11 mouse cellular contexts compared by ENCODE assay signal in genomic region chr17:34984218-34984617, GRCm38 (mm10). TPM values are rescaled to one million over a fixed set of nuclear protein-coding genes. Genes with fewer than 3 reads are reported as not detected.
DNase-seq lines count a peak whose midpoint lies in the region; TF ChIP-seq lines count a peak whose summit lies in the region.
"Had no signal": no experiment of that assay in that cellular context is flagged by ENCODE, and none has a peak within 500 bp of the region (broad histone marks: within the 10 kb centered on the region; RNA-seq: fewer than 3 reads in every experiment).

No protein-coding gene starts in this region.

- peak; percentile 12; the same call in 1 of the 2 replicates for TF ChIP-seq CTCF in spleen, adult 2 months (IDR thresholded peaks at IDR 0.05; ENCODE audit: extremely low read depth, insufficient read depth, insufficient read length, insufficient replicate concordance)

- peak; percentile 32 for DNase-seq in heart, postnatal 4 days
- DNase-seq in heart, adult 9 months (ENCODE audit: low spot score in 2 of 2): no peak
- no peak for DNase-seq in spleen, adult 2 months (ENCODE audit: low read depth in 1 of 2, low spot score in 2 of 2)
- no peak for DNase-seq in spleen, adult 12 weeks (ENCODE audit: low spot score)
- peak; percentile 50 for DNase-seq in embryo, embryonic 11 days
- no peak for DNase-seq in thymus, postnatal 4 days
- no peak for DNase-seq in layer of hippocampus, adult 18-20 months (ENCODE audit: low spot score in 2 of 2)
- no peak for DNase-seq in yolk sac, embryonic 10.5 days (ENCODE audit: low spot score)
- DNase-seq: left cerebral cortex, postnatal 4 days had no signal

- no peak for TF ChIP-seq POLR2A in spleen, adult 2 months (IDR thresholded peaks at IDR 0.05; ENCODE audit: low read depth, low read length)

- no peak overlapping the region for H3K27ac ChIP-seq in spleen, adult 2 months (ENCODE audit: insufficient read depth, low read length)

- H3K36me3 ChIP-seq in spleen, adult 2 months (ENCODE audit: control insufficient read depth, insufficient read depth, low read length): peaks cover 7% of the 10 kb centered on the region; the same call in 1 of the 2 replicates

- WGBS in spleen, adult 2 months: 82% methylated on average over 2 of the region's 2 CpGs

- no peak overlapping the region for H3K4me3 ChIP-seq in spleen, adult 2 months (ENCODE audit: extremely low read depth, insufficient read depth, insufficient read length)

- H3K4me1 ChIP-seq in spleen, adult 2 months (ENCODE audit: control insufficient read depth, insufficient read depth, insufficient read length): peaks cover 4% of the 10 kb centered on the region; the same call in 1 of the 2 replicates

- H3K27me3 ChIP-seq in spleen, adult 2 months (ENCODE audit: control insufficient read depth, insufficient read depth, low read length): no peaks in the 10 kb centered on the region

RNA-seq across cellular contexts. Expression of gene Lsm2, which starts 2.6 kb away (rescaled TPM):
- 10 to 100 TPM; 52.2 to 55.0 TPM for total RNA-seq in heart, postnatal 4 days (2021)
- polyA plus RNA-seq in spleen, adult 2 months (2012; rRNA removed): 60.7 and 65.2 TPM in 2 replicates
- total RNA-seq in layer of hippocampus, adult 18-20 months (2021): 10 to 100 TPM; 18.2 to 20.7 TPM

RNA-seq across cellular contexts. Expression of gene Hspa1l, which starts 11.7 kb away (rescaled TPM):
- total RNA-seq in heart, postnatal 4 days (2021): 1 to 10 TPM; 5.3 to 6.6 TPM
- polyA plus RNA-seq in spleen, adult 2 months (2012; rRNA removed): 0.05 and 0.06 TPM in 2 replicates
- total RNA-seq in layer of hippocampus, adult 18-20 months (2021): under 1 TPM; 0.12 to 0.48 TPM

RNA-seq across cellular contexts. Expression of gene Hspa1a, which starts 12.3 kb away (rescaled TPM):
- 1 to 10 TPM; 2.6 to 2.9 TPM for total RNA-seq in heart, postnatal 4 days (2021)
- 4.2 and 6.7 TPM in 2 replicates for polyA plus RNA-seq in spleen, adult 2 months (2012; rRNA removed)
- total RNA-seq in layer of hippocampus, adult 18-20 months (2021): 10 to 100 TPM; 24.3 to 27.8 TPM

RNA-seq across cellular contexts. Expression of gene Gm20481, which starts 14.5 kb away (rescaled TPM):
- total RNA-seq in heart, postnatal 4 days (2021): not detected
- not detected in 2 replicates for polyA plus RNA-seq in spleen, adult 2 months (2012; rRNA removed)
- not detected for total RNA-seq in layer of hippocampus, adult 18-20 months (2021)
- total RNA-seq: left cerebral cortex, postnatal 4 days had no signal
- polyA plus RNA-seq: heart, embryonic 16.5 days; small intestine, adult 2 months had no signal

RNA-seq across cellular contexts. Expression of gene Vars, which starts 16.6 kb away (rescaled TPM):
- total RNA-seq in heart, postnatal 4 days (2021): 10 to 100 TPM; 46.7 to 49.0 TPM
- polyA plus RNA-seq in spleen, adult 2 months (2012; rRNA removed): 489 and 697 TPM in 2 replicates
- 10 to 100 TPM; 46.6 to 50.4 TPM for total RNA-seq in layer of hippocampus, adult 18-20 months (2021)

Comparison
In these comparisons a context has a peak if more than half of its experiments do, and no peak if none do; other contexts are left out.
1. DNase-seq: peak in heart, postnatal 4 days (single experiment) and embryo, embryonic 11 days (single experiment); none in heart, adult 9 months (0 of 2), spleen, adult 2 months (0 of 2), spleen, adult 12 weeks (single experiment), thymus, postnatal 4 days (single experiment), layer of hippocampus, adult 18-20 months (0 of 2) and yolk sac, embryonic 10.5 days (single experiment).
2. RNA of gene Hspa1l, which starts 11.7 kb away (total RNA-seq): 5.3 to 6.6 TPM in heart, postnatal 4 days; 0.12 to 0.48 TPM in layer of hippocampus, adult 18-20 months; every median in the first group is over 4 times any median in the second.
3. RNA of gene Hspa1a, which starts 12.3 kb away (total RNA-seq): 24.3 to 27.8 TPM in layer of hippocampus, adult 18-20 months; 2.6 to 2.9 TPM in heart, postnatal 4 days; every median in the first group is over 4 times any median in the second.